Mouse (Mus musculus) ovary, postnatal 10 days (tissue): Measurements from ENCODE around the gene Gm20479.

ENCODE experiments used
- DNase-seq: peaks from one replicate; pipeline ENCODE4 v3.0.0; 2022; ENCODE audit warnings: low spot score

Gm20479 gene

DNA sequence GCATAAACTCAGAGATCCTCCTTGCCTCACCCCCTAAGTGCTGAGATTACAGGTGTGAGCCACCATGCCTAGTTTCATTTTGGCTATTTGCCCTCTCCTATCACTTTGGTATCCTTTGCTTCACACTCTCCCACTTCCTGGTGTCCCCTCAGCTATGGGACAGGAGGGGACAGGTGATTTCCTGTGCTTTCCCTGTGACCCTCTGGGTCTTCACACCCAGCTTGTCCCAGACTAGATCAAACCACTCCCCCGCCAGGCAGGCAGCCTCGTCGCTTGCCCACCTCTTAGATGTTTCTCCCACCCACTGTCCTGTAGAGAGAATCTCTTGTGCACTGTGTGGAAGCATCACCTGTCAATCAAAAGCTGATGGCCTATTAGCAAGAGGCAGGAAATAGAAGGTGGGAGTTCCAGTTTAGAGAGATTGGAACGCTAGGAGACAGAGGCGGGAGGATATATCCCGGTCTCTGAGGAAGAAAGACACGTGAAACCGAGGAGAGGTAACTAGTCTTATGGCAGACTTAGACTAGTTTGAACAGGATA lies 46.2 kb downstream of the Gm20479 start:
- no peak for DNase-seq

DNA sequence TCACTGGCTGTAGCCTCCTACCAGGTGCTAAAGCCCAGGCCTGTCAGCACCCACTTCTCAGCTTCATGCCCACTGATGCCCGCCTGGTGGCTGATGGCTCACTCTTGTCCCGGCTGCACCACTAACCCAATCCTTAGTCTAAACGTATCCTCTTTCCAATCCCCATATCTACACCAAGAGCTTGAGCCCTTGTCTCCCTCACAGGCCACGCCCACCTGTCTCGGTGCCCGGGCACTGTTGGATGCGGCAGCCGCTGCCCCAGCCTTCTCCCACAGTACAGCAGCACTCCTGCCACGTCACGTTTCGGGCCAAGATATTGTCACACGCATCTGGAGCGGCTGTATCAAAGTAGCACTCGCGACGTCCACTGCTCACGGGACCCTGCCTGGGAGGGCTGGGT lies 46.9 kb downstream of the Gm20479 start:
- no peak for DNase-seq

DNA sequence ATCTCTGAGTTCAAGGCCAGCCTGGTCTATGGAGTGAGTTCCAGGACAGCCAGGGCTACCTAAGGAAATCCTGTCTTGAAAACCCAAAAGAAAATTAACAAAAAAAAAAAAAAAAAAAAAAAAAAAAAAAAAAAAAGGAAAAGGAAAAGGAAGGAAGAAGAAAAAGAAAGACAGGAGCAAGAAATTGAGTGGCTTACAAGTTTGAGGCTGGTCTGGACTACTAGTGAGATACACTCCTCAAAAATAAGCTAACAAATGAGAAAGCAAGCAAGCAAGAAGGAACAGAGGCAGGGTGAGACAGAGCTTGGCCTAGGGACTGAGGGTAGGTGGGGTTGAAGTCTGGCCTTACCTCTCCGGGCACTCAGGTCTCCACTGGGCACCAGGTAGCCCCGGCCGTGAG lies 47.4 kb downstream of the Gm20479 start:
- no peak for DNase-seq

DNA sequence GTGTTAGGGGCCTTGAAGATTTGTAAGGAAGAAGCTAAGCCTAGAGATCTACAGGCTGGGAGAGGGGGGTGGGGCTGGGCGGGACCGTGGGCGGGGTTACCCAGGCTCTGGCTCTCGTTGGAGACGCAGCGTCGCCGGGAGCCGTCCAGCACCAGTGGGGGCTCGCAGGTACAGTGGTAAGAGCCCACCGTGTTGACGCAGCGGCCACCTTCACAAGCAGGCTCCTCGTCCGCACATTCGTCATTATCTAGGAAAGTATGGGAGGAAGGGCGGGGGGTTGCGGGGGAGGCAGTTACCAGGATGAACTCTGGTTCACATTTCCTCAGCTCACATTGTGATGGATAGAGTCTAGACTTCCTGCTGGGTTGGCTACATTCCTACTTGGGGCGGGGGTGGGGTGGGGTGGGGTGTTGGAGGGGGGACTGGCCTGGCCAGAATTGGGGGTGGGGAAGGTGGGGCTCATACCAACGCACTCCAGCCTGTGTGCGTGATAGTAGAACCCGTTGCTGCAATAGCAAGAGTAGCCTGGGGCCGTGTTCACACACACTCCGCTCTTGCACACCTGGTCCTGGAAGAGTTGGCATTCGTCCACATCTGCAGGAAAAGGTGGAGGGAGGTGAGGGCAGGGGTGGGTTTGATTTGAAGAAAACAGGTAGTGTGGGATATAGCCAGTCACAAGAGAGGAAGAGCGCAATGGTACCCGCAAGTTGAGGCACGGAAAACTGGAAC lies 48.2 kb downstream of the Gm20479 start:
- DNase-seq: no peak

DNA sequence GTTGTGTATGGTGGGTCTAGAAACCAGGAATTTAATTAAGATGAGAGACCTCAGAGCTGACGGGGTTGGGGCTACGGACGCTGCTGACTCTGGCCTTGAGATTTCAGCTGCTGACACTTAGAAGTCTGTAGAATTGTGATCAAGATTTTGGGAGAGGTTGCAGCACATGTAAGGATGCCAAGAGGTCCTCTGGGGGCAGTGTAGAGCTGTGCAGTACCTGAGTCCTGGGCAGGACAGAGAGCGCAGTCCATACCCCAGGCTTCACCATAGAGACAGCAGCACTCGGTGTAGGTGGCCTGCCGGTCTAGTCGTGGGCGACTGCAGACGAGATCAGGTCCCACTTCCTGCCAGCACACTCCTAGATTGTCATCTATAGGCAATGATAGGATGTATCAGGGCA lies 49.7 kb downstream of the Gm20479 start:
- DNase-seq: no peak

DNA sequence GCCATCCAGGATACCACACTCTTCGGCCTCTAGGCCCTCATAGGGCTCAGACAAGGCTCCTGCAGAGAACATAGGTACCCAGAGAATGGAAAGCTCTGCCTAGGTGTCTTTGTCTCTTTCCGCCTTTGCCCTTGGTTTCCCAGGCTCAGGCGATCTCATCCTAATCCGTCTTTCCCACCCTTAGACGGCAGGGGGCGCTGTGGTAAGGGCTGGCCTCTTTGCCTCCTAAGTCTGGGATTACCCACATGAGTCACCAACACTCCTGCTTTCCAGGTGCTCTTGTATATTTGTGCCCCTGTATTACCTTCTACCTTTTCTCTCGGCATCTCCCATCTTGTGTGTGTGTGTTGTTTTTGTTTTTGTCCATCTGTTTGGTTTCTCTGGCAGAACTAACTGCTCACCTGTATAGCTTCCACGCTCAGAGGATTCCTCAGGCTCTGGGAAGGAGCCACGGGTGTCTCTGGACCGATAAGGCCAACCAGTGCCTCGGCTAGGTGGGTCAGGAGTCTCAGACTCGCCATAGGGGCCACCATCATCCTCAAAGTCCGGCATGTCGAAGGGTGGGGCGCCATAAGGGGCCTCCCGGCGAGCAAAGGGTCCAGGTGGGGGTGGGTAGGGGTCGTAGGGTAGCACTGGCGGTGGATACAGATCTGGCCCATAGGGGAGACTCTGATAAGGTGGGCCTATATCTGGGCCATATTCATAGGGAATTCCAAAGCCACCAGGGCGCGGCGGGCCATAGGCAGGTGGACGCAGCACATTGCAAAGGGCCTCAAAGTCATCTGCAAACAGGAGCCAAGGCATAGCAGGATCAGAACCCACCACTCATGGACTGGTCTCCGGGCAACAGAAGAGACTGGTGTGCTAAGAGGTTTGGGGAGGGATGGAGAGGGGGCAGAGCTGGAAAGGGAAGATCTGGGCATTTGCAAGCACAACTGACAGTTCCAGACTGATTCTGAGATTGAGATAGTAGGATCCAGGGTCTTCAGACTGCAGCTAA lies 50.8 kb downstream of the Gm20479 start:
- DNase-seq: no peak

DNA sequence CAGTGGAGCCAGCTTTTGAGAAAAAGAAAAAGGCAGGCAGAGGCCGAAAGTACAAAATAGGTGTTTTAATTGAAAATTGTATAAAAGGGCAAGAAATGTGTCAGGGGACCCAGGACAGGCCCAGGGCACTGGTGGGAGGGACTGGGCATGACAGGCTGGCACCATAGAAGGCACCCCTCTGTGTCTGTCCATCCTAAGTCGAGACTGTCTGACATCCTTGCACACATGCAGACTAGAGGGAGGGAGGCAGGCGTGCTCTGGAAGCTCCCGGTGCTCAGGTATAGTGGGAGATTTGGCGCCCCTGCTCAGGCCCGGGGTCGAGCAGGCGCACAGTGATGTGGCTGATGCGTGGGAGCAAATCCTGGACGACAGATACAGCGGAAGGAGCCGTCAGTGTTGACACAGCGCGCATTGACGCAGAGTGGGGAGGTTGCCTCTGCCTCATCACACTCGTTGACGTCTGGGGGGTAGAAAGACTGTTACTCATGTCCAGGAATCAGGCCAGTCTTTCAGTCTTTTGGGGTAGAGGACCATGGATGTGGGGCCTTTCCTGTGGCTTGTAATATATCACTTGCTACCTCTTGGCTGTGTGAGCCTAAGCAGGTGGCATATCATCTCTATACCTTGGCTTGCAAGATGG lies 52.0 kb downstream of the Gm20479 start:
- no peak for DNase-seq
